Mouse (Mus musculus) limb, embryonic 11.5 days (tissue): ENCODE measurements around the gene Actg1. TPM values are rescaled to one million over a fixed set of nuclear protein-coding genes. Genes with fewer than 3 reads are reported as not detected.

Experiments
- ATAC-seq: fragments of 200-750 bp; cut with Nextera tagmentation; 2 replicates; pipeline ENCODE4 v1.8.0; 2017; ENCODE audit warnings: low read depth; ENCODE audit not compliant: insufficient number of reproducible peaks, low FRiP score, low TSS enrichment
- DNase-seq: peaks from one replicate; pipeline ENCODE4 v3.0.0-alpha.2; 2015; ENCODE audit warnings: low spot score
- H3K27ac ChIP-seq: fragments of 300-500 bp; sonication (generic); replicated peaks from 2 replicates; pipeline ENCODE4 v1.5.1; 2014; ENCODE audit warnings: low read depth, mild to moderate bottlenecking, low read length
- H3K27me3 ChIP-seq: fragments of 300-500 bp; sonication (generic); 2 replicates; pipeline ENCODE4 v1.6.1; 2014; ENCODE audit warnings: mild to moderate bottlenecking, low read length, mixed read lengths; ENCODE audit not compliant: control insufficient read depth, insufficient read depth
- H3K36me3 ChIP-seq: fragments of 300-500 bp; sonication (generic); 2 replicates; pipeline ENCODE4 v1.6.1; 2014; ENCODE audit warnings: mild to moderate bottlenecking, low read length, moderate library complexity, mixed read lengths; ENCODE audit not compliant: control insufficient read depth, insufficient read depth
- H3K4me1 ChIP-seq: fragments of 300-500 bp; sonication (generic); 2 replicates; pipeline ENCODE4 v1.6.1; 2014; ENCODE audit warnings: low read length, mixed read lengths; ENCODE audit not compliant: control insufficient read depth, insufficient read depth
- H3K4me2 ChIP-seq: fragments of 300-500 bp; sonication (generic); 2 replicates; pipeline ENCODE4 v1.6.1; 2014; ENCODE audit warnings: low read depth, mild to moderate bottlenecking, moderate library complexity; ENCODE audit not compliant: severe bottlenecking
- H3K4me3 ChIP-seq: fragments of 300-500 bp; sonication (generic); 2 replicates; pipeline ENCODE4 v1.5.1; 2014; ENCODE audit warnings: low read depth, low read length
- H3K9ac ChIP-seq: fragments of 300-500 bp; sonication (generic); 2 replicates; pipeline ENCODE4 v1.6.1; 2014; ENCODE audit warnings: mild to moderate bottlenecking, low read length
- H3K9me3 ChIP-seq: fragments of 300-500 bp; sonication (generic); 2 replicates; pipeline ENCODE4 v1.6.1; 2016; ENCODE audit warnings: low read length; ENCODE audit not compliant: control insufficient read depth
- WGBS: fragments of 180-500 bp; shearing (Covaris S2); extraction: QIAGEN DNeasy Blood & Tissue Kit; methylation state at CpG from one replicate; pipeline ENCODE4 v1.1.7; 2014; 5-methylcytosine and 5-hydroxymethylcytosine counted together
- polyA plus RNA-seq: library from polyadenylated mRNA; unstranded; fragments of >200 nt; fragmentation: Nextera tagmentation; extraction: Ambion mirVana; gene quantifications from 2 replicates; pipeline ENCODE4 v1.2.1, GENCODE M21; 2014

Gene Actg1
- polyA plus RNA-seq, 1 experiment from 2014 or later: 3,123 TPM

DNA sequence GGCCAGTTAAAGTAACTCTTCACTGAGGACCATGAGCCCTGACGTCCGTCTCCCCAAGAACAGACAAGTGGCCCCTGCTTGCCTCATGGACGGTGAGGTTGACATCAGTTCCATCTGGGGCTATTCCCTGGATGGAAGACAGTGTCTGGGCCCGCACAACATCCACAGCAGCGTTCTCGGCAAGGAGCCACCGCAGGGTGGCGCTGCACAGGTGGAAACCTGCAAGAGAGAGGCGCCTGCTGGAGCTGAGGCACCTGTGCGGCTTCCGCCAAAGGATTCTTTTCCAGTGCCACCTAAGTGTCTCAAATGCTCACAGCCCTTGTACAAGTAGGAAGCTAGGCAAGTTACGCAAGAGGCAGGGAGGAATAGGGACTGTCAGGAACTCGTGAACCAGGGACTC lies 24.7 kb upstream of the Actg1 start:
- WGBS: 59% methylated on average over 13 of the region's 13 CpGs
- DNase-seq: no peak
- no peaks in the 10 kb centered on the region for H3K27me3 ChIP-seq
- no peaks in the 10 kb centered on the region for H3K9me3 ChIP-seq
- no peak overlapping the region for H3K4me2 ChIP-seq
- H3K9ac ChIP-seq: no peak overlapping the region
- no peak overlapping the region for H3K27ac ChIP-seq
- H3K36me3 ChIP-seq: peaks cover 10% of the 10 kb centered on the region; the same call in 1 of the 2 replicates
- no peak for ATAC-seq
- no peak overlapping the region for H3K4me3 ChIP-seq
- peaks cover 9% of the 10 kb centered on the region; the same call in 1 of the 2 replicates for H3K4me1 ChIP-seq

- H3K9me3 ChIP-seq: no peaks in the 10 kb centered on the region
- no peak overlapping the region for H3K27ac ChIP-seq
- no peak overlapping the region for H3K9ac ChIP-seq
- H3K27me3 ChIP-seq: no peaks in the 10 kb centered on the region
- peaks cover 8% of the 10 kb centered on the region; the same call in 1 of the 2 replicates for H3K36me3 ChIP-seq
- DNase-seq: peak; percentile 78
- ATAC-seq: peak; percentile 55
- H3K4me3 ChIP-seq: no peak overlapping the region
- H3K4me1 ChIP-seq: no peaks in the 10 kb centered on the region
- WGBS: 51% methylated on average over 8 of the region's 8 CpGs
- no peak overlapping the region for H3K4me2 ChIP-seq
Measured at GRCm38 (mm10) chr11:120369656-120370055, 21.3 kb upstream of the Actg1 start.

- no peak overlapping the region for H3K4me2 ChIP-seq
- H3K4me1 ChIP-seq: peaks cover 9% of the 10 kb centered on the region; the same call in 1 of the 2 replicates
- no peak overlapping the region for H3K4me3 ChIP-seq
- DNase-seq (no peak), ATAC-seq (no peak)
- no peak overlapping the region for H3K9ac ChIP-seq
- H3K36me3 ChIP-seq: no peaks in the 10 kb centered on the region
- WGBS: 38% methylated on average over 7 of the region's 7 CpGs
- no peaks in the 10 kb centered on the region for H3K27me3 ChIP-seq
- H3K9me3 ChIP-seq: no peaks in the 10 kb centered on the region
- no peak overlapping the region for H3K27ac ChIP-seq
Measured at GRCm38 (mm10) chr11:120366443-120367027, 18.2 kb upstream of the Actg1 start.

DNA sequence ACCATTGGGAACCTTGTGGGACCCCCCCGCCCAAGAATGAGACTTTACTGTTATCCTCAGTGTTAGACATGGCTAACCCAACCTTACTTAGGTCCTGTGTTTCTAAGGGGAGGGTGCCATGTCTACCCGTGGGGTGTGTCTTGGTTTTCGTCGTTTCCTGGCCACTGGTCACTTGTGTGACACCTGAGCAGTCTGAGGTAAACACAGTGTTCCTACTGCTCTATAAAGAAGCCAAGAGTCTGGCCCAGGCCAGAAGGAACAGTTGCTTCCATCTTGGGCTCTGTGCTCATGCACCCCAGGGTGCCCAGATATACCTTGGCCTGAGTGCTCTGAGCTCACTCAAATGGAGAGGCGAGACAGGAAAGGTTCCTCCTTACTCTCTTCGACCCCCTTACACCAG lies 14.5 kb upstream of the Actg1 start:
- Histone ChIP-seq H3K4me1 (peaks cover 30% of the 10 kb centered on the region), H3K9ac (no peak overlapping the region; the same call in 1 of the 2 replicates), H3K27ac (no peak overlapping the region), H3K4me3 (no peak overlapping the region), H3K9me3 (no peaks in the 10 kb centered on the region), H3K27me3 (no peaks in the 10 kb centered on the region), H3K4me2 (no peak overlapping the region; the same call in 1 of the 2 replicates), H3K36me3 (no peaks in the 10 kb centered on the region)
- no peak for ATAC-seq
- 80% methylated on average over 6 of the region's 6 CpGs for WGBS
- DNase-seq: no peak

DNA sequence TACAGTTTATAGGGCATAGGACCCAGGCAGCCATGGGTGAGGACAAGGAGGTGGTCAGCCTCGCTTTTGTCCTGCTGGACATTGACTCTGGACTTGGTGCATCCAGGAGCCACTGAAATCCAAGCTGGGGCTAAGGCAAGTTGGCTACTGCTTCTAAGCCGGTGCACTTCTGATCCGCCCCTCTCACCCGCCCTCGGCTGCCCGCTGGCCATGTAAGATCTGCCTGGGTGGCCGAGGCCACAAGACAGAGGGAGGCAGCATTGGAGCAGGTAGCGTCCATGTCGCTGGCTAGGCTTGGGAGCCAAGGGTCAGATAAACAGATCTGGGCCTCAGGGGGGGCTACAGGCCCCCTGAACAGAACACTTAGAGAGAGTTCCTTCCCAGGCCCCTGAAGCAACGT lies 13.0 kb upstream of the Actg1 start, which contains the start of gene Fscn2:
TSS of gene Fscn2 (plus strand) at position 240 of the 400 bp plus-strand sequence.
- ATAC-seq: no peak
- Histone ChIP-seq H3K27ac (0 out of 2 replicates have a peak within 1 kb of the TSS, but pooled peaks have one; percentile 12), H3K9me3 (no peaks in the 10 kb centered on the region), H3K36me3 (no peaks in the 10 kb centered on the region), H3K4me1 (peaks cover 35% of the 10 kb centered on the region), H3K4me3 (no peak within 1 kb of the TSS), H3K4me2 (no peak within 1 kb of the TSS; the same call in 1 of the 2 replicates), H3K9ac (no peak within 1 kb of the TSS), H3K27me3 (no peaks in the 10 kb centered on the region)
- WGBS: 68% methylated on average over 10 of the region's 10 CpGs
- no peak for DNase-seq

DNA sequence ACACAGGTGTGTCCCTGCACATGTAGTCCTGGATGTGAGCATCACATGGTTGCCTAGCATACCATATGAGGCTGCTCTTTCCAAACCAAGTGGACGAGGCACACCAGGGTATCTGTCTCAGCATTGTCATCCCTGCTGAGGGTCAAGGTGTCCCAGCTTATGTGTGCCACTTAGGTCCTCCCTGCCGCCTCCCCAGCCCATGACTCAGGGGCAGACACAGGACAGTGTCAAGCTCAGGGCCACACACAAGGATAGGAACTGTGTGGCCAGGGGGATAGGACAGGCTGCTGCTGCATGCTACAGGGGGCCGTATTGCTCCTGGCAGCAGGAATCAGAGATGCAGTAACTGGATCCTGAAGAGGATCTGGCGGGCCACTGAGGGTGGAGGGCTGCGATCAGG lies 12.4 kb upstream of the Actg1 start:
- peaks cover 35% of the 10 kb centered on the region for H3K4me1 ChIP-seq

GRCm38 (mm10) chr11:120360062-120360461 lies 11.7 kb upstream of the Actg1 start:
- no peaks in the 10 kb centered on the region for H3K36me3 ChIP-seq
- no peak overlapping the region for H3K4me3 ChIP-seq
- ATAC-seq: no peak
- 54% methylated on average over 8 of the region's 8 CpGs for WGBS
- no peak overlapping the region for H3K4me2 ChIP-seq
- no peaks in the 10 kb centered on the region for H3K27me3 ChIP-seq
- DNase-seq: no peak
- no peaks in the 10 kb centered on the region for H3K9me3 ChIP-seq
- H3K9ac ChIP-seq: no peak overlapping the region
- H3K27ac ChIP-seq: 0 out of 2 replicates have a peak overlapping the region, but pooled peaks have one; percentile 33
- H3K4me1 ChIP-seq: peaks cover 35% of the 10 kb centered on the region

More for the DNA sequence above, 12.4 kb upstream of the Actg1 start:
- 78% methylated on average over 5 of the region's 5 CpGs for WGBS
- H3K9me3 ChIP-seq: no peaks in the 10 kb centered on the region
- H3K36me3 ChIP-seq: no peaks in the 10 kb centered on the region
- H3K4me3 ChIP-seq: no peak overlapping the region
- ATAC-seq (no peak), DNase-seq (no peak)
- H3K27me3 ChIP-seq: no peaks in the 10 kb centered on the region
- no peak overlapping the region for H3K9ac ChIP-seq
- H3K27ac ChIP-seq: no peak overlapping the region
- H3K4me2 ChIP-seq: no peak overlapping the region

DNA sequence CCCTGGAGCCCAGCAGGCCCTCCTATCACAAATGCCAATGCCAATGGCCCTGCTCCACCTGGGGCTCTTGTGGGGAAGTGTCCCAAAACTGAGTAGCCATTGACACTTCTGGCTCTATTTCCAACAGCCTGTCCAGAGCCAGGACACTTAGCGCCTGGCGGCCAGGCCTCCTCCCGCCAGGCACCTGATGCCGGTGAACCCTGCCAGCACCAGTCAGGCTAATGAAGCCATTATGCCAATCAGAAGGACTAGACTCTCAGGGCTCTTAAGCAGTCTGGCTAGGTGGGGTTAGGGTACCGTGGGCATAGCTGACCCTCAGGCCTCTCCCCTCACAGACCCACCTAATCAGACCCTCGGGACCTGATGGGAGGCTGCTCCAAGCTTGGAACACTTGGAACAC lies 11.0 kb upstream of the Actg1 start:
- 85% methylated on average over 6 of the region's 6 CpGs for WGBS
- H3K4me3 ChIP-seq: no peak overlapping the region
- no peaks in the 10 kb centered on the region for H3K9me3 ChIP-seq
- ATAC-seq: no peak
- DNase-seq: no peak
- H3K4me1 ChIP-seq: peaks cover 35% of the 10 kb centered on the region
- H3K4me2 ChIP-seq: no peak overlapping the region
- H3K9ac ChIP-seq: no peak overlapping the region; the same call in 1 of the 2 replicates
- no peak overlapping the region for H3K27ac ChIP-seq
- no peaks in the 10 kb centered on the region for H3K27me3 ChIP-seq
- H3K36me3 ChIP-seq: no peaks in the 10 kb centered on the region
